Mouse (Mus musculus) olfactory bulb, adult 2 months (tissue): ENCODE data around the gene Gm10024. TPM values are rescaled to one million over a fixed set of nuclear protein-coding genes. Genes with fewer than 3 reads are reported as not detected.
"Not testable (repeated sequence)": the region's sequence is repeated elsewhere in the genome, so short reads cannot be mapped to it uniquely, and the experiment has no call there.

Source experiments
- H3K27ac ChIP-seq: fragments of 200-500 bp; 2 replicates; pipeline ENCODE4 v1.5.1; 2012; ENCODE audit warnings: low read depth, low read length; ENCODE audit not compliant: insufficient read depth
- H3K4me1 ChIP-seq: fragments of 200-500 bp; 2 replicates; pipeline ENCODE4 v1.6.1; 2012; ENCODE audit warnings: low read length; ENCODE audit not compliant: control insufficient read depth, insufficient read depth
- H3K4me3 ChIP-seq: fragments of 200-500 bp; 2 replicates; pipeline ENCODE4 v1.5.1; 2012; ENCODE audit warnings: mild to moderate bottlenecking, low read depth, low read length, moderate library complexity; ENCODE audit not compliant: insufficient read depth
- CTCF ChIP-seq: fragments of 200-500 bp; IDR thresholded peaks from 2 replicates; pipeline ENCODE4 v1.5.1; 2012; ENCODE audit warnings: low read depth, mild to moderate bottlenecking, low read length, moderate library complexity; ENCODE audit not compliant: insufficient read depth
- POLR2A ChIP-seq: fragments of 200-500 bp; IDR thresholded peaks from 2 replicates; pipeline ENCODE4 v1.6.1; 2012; ENCODE audit warnings: mild to moderate bottlenecking, low read depth, low read length, moderate library complexity; ENCODE audit not compliant: insufficient read depth
- WGBS: fragments of 180-500 bp; shearing (Covaris S2); methylation state at CpG from one replicate; pipeline ENCODE4 v1.1.7; 2018; 5-methylcytosine and 5-hydroxymethylcytosine counted together
- polyA plus RNA-seq: library from polyadenylated mRNA; stranded (reverse); fragments of >200 nt; gene quantifications from 2 replicates; pipeline ENCODE4 v1.2.4, GENCODE M21; 2012; ENCODE audit warnings: low replicate concordance; ENCODE audit not compliant: missing spikeins, insufficient read depth, insufficient read length

Gene Gm10024
- polyA plus RNA-seq, 1 experiment, result not detected

DNA sequence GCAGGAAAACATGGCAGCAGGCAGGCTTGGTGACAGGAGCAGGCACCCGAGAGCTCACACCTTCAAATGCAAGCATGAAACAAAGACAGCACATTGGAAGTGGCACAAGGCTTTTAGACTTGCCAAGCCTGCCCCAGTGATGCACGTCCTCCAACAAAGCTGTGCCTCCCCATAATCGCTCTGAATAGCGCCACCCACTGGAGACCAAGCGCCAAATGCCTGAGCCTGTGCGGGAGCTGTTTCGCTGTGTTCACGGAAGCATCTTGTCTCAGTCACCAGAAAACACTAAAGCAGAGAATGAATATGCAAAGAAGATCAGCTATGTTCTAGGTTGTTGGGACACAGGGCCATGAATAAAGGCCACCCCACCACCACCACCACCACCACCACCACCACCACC lies 13.6 kb downstream of the Gm10024 start:
- Histone ChIP-seq H3K4me3 (no peak overlapping the region), H3K4me1 (peaks cover 4% of the 10 kb centered on the region; the same call in 1 of the 2 replicates), H3K27ac (no peak overlapping the region)
- TF ChIP-seq CTCF (no peak), POLR2A (no peak)
- WGBS, result 77% methylated on average over 8 of the region's 8 CpGs

- WGBS, result 48% methylated on average over 3 of the region's 3 CpGs
- Histone ChIP-seq H3K4me1 (peaks cover 4% of the 10 kb centered on the region; the same call in 1 of the 2 replicates), H3K27ac (no peak within 1 kb of the TSS), H3K4me3 (no peak within 1 kb of the TSS)
- TF ChIP-seq POLR2A (no peak), CTCF (no peak)
Observed at GRCm38 (mm10) chr10:77726186-77726585, 14.9 kb downstream of the Gm10024 start, which contains the start of gene Gm10100. TSS of gene Gm10100 (plus strand) at chr10:77726486.

GRCm38 (mm10) chr10:77728280-77728679 lies 17.0 kb downstream of the Gm10024 start:
- Histone ChIP-seq H3K4me3 (no peak overlapping the region), H3K4me1 (peaks cover 4% of the 10 kb centered on the region; the same call in 1 of the 2 replicates), H3K27ac (no peak overlapping the region)
- TF ChIP-seq CTCF, result no peak
- TF ChIP-seq POLR2A, result no peak
- WGBS, result 70% methylated on average over 4 of the region's 4 CpGs

- H3K4me3 ChIP-seq, result no peak overlapping the region
- WGBS, result 59% methylated on average over 4 of the region's 4 CpGs
- no peak for TF ChIP-seq CTCF
- no peak for TF ChIP-seq POLR2A
Observed at GRCm38 (mm10) chr10:77729241-77729640, 18.0 kb downstream of the Gm10024 start.

DNA sequence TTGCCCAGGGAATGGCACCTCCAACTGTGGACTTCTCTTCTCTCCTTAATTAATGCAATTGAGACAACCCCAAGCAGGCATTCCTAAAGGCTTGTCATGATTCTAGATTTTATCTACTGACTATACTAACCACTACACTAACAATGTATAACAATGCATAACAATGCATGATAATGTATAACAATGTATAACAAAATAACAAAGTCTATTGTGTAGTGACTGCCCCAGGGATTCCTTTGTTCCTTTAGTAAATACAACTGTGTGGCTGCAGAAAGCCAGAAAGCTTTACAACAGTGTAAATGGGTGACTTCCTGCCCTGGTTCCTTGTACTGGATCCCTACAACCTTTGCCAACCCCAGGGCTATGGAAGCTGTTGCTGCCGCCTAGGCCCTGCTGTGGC lies 24.7 kb downstream of the Gm10024 start:
- WGBS, result 92% methylated on average over 1 of the region's 1 CpGs

More at GRCm38 (mm10) chr10:77729241-77729640, 18.0 kb downstream of the Gm10024 start:
- H3K27ac ChIP-seq, result no peak overlapping the region
- H3K4me1 ChIP-seq, result peaks cover 4% of the 10 kb centered on the region; the same call in 1 of the 2 replicates

GRCm38 (mm10) chr10:77738929-77739328 lies 27.7 kb downstream of the Gm10024 start:
- H3K27ac ChIP-seq, result no peak overlapping the region
- WGBS, result 96% methylated on average over 4 of the region's 4 CpGs
- H3K4me3 ChIP-seq, result no peak overlapping the region
- H3K4me1 ChIP-seq, result peaks cover 25% of the 10 kb centered on the region
- no peak for TF ChIP-seq POLR2A
- TF ChIP-seq CTCF, result no peak

More for the DNA sequence above, 24.7 kb downstream of the Gm10024 start:
- no peak overlapping the region for H3K27ac ChIP-seq
- H3K4me1 ChIP-seq, result peaks cover 15% of the 10 kb centered on the region
- H3K4me3 ChIP-seq, result no peak overlapping the region
- no peak for TF ChIP-seq CTCF
- TF ChIP-seq POLR2A, result no peak

DNA sequence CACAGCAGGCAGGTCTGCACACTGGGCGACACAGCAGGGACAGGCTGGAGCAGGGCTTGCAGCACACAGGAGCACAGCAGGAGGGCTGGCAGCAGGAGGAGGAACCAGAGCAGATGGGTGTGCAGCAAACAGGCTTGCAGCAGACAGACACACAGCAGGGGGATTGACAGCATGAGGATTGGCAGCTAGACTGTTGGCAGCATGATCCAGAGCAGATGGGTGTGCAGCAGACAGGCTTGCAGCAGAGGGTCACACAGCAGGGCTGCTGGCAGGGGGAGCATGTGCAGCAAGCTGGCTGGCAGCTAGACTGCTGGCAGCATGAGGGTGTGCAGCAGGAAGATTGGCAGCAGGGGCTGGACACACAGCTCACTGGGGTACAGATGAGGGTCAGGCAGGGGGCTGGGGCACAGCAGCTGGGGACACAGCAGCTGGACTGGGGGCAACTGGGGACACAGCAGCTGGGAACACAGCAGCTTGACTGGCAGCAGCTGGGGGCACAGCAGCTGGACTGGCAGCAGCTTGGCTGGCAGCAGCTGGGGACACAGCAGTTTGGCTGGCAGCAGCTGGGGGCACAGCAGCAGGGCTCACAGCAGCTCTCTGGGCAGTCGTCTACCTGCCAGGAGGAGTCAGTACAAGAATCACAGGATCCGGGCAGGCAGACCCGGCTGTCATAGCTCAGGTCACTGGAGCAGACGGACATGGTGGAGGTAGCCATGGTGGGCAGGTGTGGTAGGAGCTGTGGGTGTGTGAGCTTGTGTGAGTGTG lies 30.8 kb downstream of the Gm10024 start, which contains the start of gene Gm18596:
Gene Gm18596 (minus strand): TSS at position 715 of the 765 bp plus-strand sequence.
- H3K4me3 ChIP-seq, H3K27ac ChIP-seq: not testable (repeated sequence)
- WGBS, result 56% methylated on average over 5 of the region's 5 CpGs
- peaks cover 24% of the 10 kb centered on the region for H3K4me1 ChIP-seq

GRCm38 (mm10) chr10:77750686-77751085 lies 39.4 kb downstream of the Gm10024 start:
- WGBS, result 54% methylated on average over 1 of the region's 1 CpGs
- H3K27ac ChIP-seq, H3K4me3 ChIP-seq, H3K4me1 ChIP-seq: not testable (repeated sequence)

DNA sequence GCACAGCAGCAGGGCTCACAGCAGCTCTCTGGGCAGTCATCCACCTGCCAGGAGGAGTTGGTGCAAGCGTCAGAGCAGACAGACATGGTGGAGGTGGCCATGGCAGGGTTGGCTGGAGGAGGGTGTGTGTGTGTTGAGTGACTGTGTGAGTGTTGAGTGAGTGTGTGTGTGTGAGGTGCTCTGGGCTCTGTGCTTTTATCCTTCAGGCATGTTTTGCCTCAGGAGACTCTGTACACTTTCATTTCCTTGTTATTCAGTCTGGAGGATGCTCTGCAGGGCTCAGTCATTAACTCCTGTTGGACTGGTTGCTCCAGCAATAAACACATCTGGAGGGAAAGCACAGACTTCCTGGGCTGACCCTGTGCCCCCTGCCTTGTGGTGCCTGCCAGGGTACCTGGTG lies 40.0 kb downstream of the Gm10024 start, which contains the start of gene Gm9736:
Gene Gm9736 (minus strand): TSS at position 101 of the 400 bp plus-strand sequence.
- WGBS, result 75% methylated on average over 1 of the region's 1 CpGs
- not testable (repeated sequence) for H3K27ac ChIP-seq

GRCm38 (mm10) chr10:77752312-77752711 lies 41.1 kb downstream of the Gm10024 start:
- not testable (repeated sequence) for H3K4me1 ChIP-seq, H3K27ac ChIP-seq, H3K4me3 ChIP-seq
- 72% methylated on average over 3 of the region's 3 CpGs for WGBS

More for the DNA sequence above, 40.0 kb downstream of the Gm10024 start, which contains the start of gene Gm9736:
- not testable (repeated sequence) for H3K4me3 ChIP-seq, H3K4me1 ChIP-seq
